Mouse (Mus musculus) kidney, adult 10 weeks (tissue): ENCODE data around the gene Chid1. TPM values are rescaled to one million over a fixed set of nuclear protein-coding genes. Genes with fewer than 3 reads are reported as not detected.

ENCODE experiments used
- polyA plus RNA-seq: library from polyadenylated mRNA; stranded (reverse); fragments of 350-450 nt; fragmentation: Illumina TruSeq; extraction: RNeasy Lipid Tissue Mini Kit (QIAGEN cat#74804); gene quantifications from one replicate; pipeline ENCODE4 v1.2.3, GENCODE M21; 2014; ENCODE audit warnings: low read depth, low replicate concordance

Gene Chid1
- polyA plus RNA-seq, result 3.5 TPM

DNA sequence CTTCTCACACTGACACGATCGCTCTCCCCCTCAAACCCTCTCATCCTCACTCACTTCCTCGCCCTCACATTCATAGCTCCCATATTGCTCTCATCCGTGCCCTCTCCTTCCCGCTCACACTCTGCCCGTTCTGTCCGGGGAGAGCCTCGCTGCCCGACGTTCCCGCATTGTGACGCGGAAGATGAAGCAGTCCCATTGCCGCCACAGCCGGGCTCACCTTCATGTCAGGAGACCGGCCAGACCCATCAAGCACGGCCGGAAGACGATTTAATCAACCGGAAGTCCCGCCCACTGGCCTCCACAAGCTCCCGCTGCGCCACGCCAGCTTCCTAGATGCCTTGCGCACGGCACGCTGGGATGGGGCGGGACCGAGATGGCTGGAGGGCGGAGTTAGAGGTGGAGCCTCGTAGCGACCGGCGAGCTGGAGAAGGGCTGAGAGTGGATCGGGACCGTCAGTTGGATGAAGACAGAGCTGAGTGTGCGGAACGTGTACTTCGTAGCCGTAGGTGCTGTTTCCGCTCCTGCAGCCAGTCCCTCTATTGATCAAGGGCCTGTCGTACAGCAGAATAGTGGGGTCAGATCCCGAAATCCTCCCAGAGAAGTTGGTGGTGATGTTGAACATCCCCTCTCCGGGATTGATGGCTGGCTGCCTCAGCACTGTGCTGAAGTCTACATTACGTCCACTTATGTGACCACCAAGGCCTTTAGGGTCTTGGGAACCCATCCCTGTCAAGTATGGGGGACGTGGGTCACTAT is at the start of gene Chid1:
Gene Chid1, minus strand, starts transcription at position 302 of the 756 bp plus-strand sequence.

DNA sequence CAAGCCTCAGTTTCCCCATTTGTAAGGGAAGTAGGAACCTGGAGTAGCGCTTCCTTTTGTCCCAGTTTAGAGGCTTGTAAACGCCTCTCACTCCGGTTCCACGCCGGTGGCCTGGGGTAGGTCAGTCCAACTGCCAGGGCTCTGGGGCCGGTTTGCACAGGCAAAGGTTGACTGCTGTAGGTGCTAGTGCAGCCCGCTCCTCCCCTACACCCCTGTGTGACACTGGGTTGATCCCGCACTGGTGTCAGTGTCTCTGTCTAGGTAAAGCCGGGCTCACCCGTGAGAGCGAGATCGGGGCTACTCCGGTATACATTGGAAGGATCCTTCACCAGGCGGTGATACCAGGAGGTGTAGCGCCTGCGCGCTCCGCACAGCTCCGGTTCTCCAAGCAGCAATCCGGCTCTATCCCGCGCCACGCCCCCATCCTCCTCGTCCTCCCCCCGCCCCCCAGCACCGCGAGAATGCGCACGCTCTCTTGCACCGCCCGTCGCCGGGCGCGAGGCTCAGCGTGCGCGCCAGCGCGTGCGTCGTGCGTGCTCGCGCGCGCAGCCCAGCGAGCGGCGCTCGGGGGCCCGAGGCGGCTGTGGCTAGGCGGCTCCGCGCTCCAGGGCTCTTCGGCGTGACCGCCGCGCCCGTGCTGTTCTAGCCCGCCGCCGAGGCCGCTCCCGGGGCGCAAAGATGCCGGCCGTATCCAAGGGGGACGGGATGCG is 22.2 kb upstream of the Chid1 start, which contains the start of gene Ap2a2:
Gene Ap2a2, plus strand, starts transcription at position 492 of the 710 bp plus-strand sequence.

GRCm38 (mm10) chr7:141475011-141475804 is 64.4 kb downstream of the Chid1 start, which contains the start of the genes Polr2l and Tspan4:
Gene Polr2l (minus strand): TSS chr7:141475132.
Gene Tspan4 (plus strand): TSS chr7:141475240.

DNA sequence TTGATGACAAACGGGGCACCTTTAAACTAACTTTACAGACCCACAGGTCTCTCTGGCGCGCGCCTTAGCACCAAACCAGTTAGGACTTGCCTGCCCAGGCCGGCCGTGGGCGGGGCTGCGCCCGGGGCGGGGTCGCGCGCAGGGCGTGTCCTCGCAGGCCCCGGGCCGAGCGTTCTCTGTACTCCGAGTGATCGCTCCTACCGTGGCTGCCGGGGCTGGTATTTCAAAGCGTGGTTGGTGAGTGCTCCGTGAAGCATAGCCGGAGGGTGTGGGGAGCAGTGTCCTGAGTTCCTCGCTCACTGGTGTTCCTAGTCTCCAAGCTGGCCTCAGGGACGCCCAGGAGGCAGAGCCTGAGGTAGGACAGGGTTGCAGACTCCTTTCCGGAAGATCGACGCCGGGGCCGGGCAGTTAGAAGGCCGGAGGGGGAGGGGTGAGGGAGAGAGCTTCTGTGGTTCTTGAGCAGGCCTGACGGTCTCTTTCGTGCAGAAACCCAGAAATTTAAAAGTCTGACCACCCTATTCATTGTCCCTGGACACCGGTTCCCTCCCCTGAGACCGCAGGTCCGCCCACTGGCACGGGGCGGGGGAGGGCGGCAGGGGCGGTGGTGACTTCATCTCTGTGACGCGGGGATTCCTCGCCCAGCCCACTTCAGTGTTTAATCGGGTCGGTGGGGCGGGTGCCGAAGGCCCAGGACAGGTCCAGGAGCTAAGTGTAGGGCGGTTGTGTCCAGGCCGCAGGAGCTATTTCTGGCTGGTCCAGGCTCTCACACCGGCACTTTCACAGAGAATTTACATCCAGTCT is 72.2 kb downstream of the Chid1 start, which contains the start of gene Cd151:
Gene Cd151, plus strand, starts transcription at position 163 of the 801 bp plus-strand sequence.

DNA sequence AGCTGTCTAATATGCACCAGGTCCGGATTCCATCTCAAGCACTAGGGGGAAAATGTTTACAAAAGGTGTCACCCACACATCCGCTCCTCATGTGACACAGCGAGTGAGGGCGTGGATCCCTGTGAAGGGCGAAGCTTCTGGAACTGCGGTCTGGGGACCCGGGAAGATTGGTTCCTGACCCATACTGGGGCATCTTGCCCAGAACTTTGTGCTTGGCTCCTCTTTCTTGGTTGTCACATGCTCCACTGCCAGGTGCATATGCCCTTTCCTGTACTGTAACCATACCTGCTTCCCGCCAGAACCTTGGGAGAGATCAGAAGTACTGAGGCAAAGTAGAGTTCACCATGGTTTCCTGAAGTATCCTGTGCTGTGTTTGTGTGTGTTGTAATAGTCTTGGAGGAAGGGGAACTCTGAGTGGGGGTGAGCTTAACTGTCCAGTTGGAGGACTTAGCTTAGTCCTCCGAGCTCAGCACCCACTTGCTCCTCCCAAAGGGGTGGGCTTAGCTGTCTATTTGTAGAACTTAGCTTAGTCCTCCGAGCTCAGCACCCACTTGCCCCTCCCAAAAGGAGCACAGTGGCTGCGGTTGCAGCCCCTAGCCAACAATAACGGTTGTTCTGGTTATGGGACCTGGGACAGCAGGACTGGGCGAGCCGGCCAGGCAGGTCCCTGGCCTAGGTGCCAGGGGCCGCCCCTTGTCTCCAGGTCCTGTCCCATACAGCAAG is 79.1 kb downstream of the Chid1 start, which contains the start of gene Cracr2b:
Gene Cracr2b, plus strand, starts transcription at position 704 of the 723 bp plus-strand sequence.

DNA sequence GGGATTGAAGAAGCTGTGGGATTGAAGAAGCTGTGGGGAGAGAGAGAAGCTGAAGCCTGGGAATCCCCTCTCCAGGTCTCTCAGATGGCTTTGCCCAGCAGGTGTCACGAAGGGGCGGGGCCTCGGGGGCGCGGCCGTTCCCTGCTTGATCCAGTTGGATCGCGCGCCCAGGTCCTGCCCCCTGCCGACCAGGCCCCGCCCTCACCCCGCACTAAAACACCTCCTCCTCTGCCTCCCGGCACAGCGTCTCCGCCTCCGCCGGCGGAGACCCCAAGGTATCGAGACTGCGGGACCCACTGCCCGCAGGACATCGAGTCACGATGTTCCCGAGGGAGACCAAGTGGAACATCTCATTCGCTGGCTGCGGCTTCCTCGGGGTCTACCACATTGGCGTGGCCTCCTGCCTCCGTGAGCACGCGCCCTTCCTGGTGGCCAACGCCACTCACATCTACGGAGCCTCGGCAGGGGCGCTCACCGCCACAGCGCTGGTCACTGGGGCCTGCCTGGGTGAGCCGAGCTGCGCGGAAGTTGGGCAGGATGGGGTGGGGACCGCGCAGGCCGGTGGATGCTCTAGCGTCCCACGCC is 84.6 kb downstream of the Chid1 start, which contains the start of gene Pnpla2:
Gene Pnpla2, plus strand, starts transcription at position 232 of the 585 bp plus-strand sequence.

GRCm38 (mm10) chr7:141447110-141447991 is 92.3 kb downstream of the Chid1 start, which contains the start of gene Rplp2:
Gene Rplp2 (plus strand): TSS chr7:141447370.

DNA sequence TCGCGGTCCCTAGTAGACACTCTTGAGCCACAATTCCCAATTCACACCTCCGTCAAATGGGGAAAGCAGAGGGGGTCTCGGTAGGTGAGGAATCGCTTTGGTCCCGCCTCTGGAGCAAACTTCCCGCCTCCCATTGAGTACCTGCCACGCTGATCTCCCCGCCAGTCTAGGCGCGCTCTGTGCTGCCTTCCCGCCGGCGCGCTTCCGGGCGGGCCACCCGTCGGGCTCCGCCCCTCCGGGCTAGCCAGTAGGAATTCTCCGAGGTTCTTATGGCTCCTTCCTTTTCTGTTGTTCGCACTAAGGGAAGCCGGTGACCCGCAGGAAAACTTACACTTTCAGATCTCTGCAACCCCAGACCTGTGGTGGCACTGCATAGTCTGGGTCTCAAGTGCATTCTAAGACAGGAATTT is 95.8 kb downstream of the Chid1 start, which contains the start of gene Pidd1:
Gene Pidd1, minus strand, starts transcription at position 198 of the 410 bp plus-strand sequence.

Other genes starting within 250 kb of the Chid1 start
- not detected for gene Drd4, start 247.9 kb downstream of the Chid1 start, polyA plus RNA-seq
- 1.0 TPM for gene Deaf1, start 212.2 kb downstream of the Chid1 start, polyA plus RNA-seq
- gene Tmem80, start 212.1 kb downstream of the Chid1 start, polyA plus RNA-seq, result 17.9 TPM
- gene Eps8l2, start 201.0 kb downstream of the Chid1 start, polyA plus RNA-seq, result 6.2 TPM
- gene Taldo1, start 147.7 kb downstream of the Chid1 start, polyA plus RNA-seq, result 14.4 TPM
- gene Gatd1, start 125.7 kb downstream of the Chid1 start, polyA plus RNA-seq, result 9.2 TPM
- not detected for gene Cend1, start 110.4 kb downstream of the Chid1 start, polyA plus RNA-seq
- 0.97 TPM for gene Slc25a22, start 102.0 kb downstream of the Chid1 start, polyA plus RNA-seq
- 0.12 TPM for gene Pidd1, start 95.8 kb downstream of the Chid1 start, polyA plus RNA-seq
- 15.4 TPM for gene Rplp2, start 92.5 kb downstream of the Chid1 start, polyA plus RNA-seq
- gene Pnpla2, start 84.7 kb downstream of the Chid1 start, polyA plus RNA-seq, result 1.5 TPM
- gene Cracr2b, start 78.8 kb downstream of the Chid1 start, polyA plus RNA-seq, result not detected
- 29.8 TPM for gene Cd151, start 72.5 kb downstream of the Chid1 start, polyA plus RNA-seq
- 3.3 TPM for gene Polr2l, start 64.7 kb downstream of the Chid1 start, polyA plus RNA-seq
- gene Tspan4, start 64.6 kb downstream of the Chid1 start, polyA plus RNA-seq, result 2.3 TPM
- 131 TPM for gene Ap2a2, start 22.3 kb upstream of the Chid1 start, polyA plus RNA-seq
- gene Muc6, start 115.5 kb upstream of the Chid1 start, polyA plus RNA-seq, result not detected
- not detected for gene Muc2, start 150.5 kb upstream of the Chid1 start, polyA plus RNA-seq
- gene Muc5ac, start 249.1 kb upstream of the Chid1 start, polyA plus RNA-seq, result not detected